Mouse (Mus musculus) hindbrain, embryonic 15.5 days (tissue): ENCODE results near the gene Bola2. TPM values are rescaled to one million over a fixed set of nuclear protein-coding genes. Genes with fewer than 3 reads are reported as not detected.
"Not testable (repeated sequence)": the region's sequence is repeated elsewhere in the genome, so short reads cannot be mapped to it uniquely, and the experiment has no call there.

Experiments used
- ATAC-seq: fragments of 200-750 bp; cut with Nextera tagmentation; 2 replicates; pipeline ENCODE4 v1.8.0; 2017; ENCODE audit warnings: low read depth, moderate number of reproducible peaks, moderate TSS enrichment; ENCODE audit not compliant: low FRiP score
- H3K27ac ChIP-seq: fragments of 300-500 bp; sonication (generic); replicated peaks from 2 replicates; pipeline ENCODE4 v1.5.1; 2015; ENCODE audit warnings: mild to moderate bottlenecking, inconsistent platforms
- H3K27me3 ChIP-seq: fragments of 300-500 bp; sonication (generic); 2 replicates; pipeline ENCODE4 v1.6.1; 2015; ENCODE audit warnings: control low read depth, inconsistent platforms
- H3K36me3 ChIP-seq: fragments of 300-500 bp; sonication (generic); 2 replicates; pipeline ENCODE4 v1.6.1; 2015; ENCODE audit warnings: control low read depth, inconsistent platforms
- H3K4me1 ChIP-seq: fragments of 300-500 bp; sonication (generic); replicated peaks from 2 replicates; pipeline ENCODE4 v1.6.1; 2015; ENCODE audit warnings: control low read depth, inconsistent platforms
- H3K4me2 ChIP-seq: fragments of 300-500 bp; sonication (generic); 2 replicates; pipeline ENCODE4 v1.6.1; 2015; ENCODE audit warnings: moderate library complexity, mild to moderate bottlenecking, inconsistent platforms
- H3K4me3 ChIP-seq: fragments of 300-500 bp; sonication (generic); 2 replicates; pipeline ENCODE4 v1.5.1; 2015; ENCODE audit warnings: mild to moderate bottlenecking, inconsistent platforms
- H3K9ac ChIP-seq: fragments of 300-500 bp; sonication (generic); 2 replicates; pipeline ENCODE4 v1.6.1; 2015; ENCODE audit warnings: inconsistent platforms
- H3K9me3 ChIP-seq: fragments of 300-500 bp; sonication (generic); 2 replicates; pipeline ENCODE4 v1.6.1; 2016; ENCODE audit warnings: control low read depth, inconsistent platforms
- WGBS: fragments of 180-500 bp; shearing (Covaris S2); methylation state at CpG from one replicate; pipeline ENCODE4 v1.1.7; 2015; 5-methylcytosine and 5-hydroxymethylcytosine counted together
- polyA plus RNA-seq: library from polyadenylated mRNA; unstranded; fragments of >200 nt; fragmentation: Nextera tagmentation; extraction: Ambion mirVana; gene quantifications from 2 replicates; pipeline ENCODE4 v1.2.1, GENCODE M21; 2015

Bola2 gene
- polyA plus RNA-seq, 1 experiment from 2014 or later, result 139 TPM

DNA sequence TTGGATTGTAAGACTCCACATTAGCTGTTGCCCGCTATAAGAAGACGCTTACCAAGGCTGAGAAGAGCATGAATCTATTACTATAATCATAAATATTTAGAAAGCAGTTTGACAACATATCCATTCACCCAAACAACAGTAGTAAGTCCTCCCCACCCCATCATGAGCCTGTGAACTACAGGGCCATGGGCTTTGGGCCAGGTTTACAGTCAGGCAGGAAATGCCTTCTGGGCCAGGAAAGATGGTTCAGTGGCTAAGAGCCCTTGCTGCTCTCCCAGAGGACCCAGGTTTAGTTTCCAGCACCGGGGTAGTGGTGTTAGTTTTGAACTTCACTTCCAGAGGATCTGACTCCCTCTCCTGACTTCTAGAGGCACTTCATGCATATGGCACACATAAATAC, 22.4 kb downstream of the Bola2 start:
- ATAC-seq, result no peak
- Histone ChIP-seq H3K27me3 (no peaks in the 10 kb centered on the region), H3K27ac (no peak overlapping the region), H3K4me1 (no peaks in the 10 kb centered on the region), H3K4me3 (no peak overlapping the region), H3K9ac (no peak overlapping the region), H3K9me3 (no peaks in the 10 kb centered on the region), H3K36me3 (no peaks in the 10 kb centered on the region), H3K4me2 (no peak overlapping the region)
- WGBS, result 85% methylated on average over 3 of the region's 3 CpGs

DNA sequence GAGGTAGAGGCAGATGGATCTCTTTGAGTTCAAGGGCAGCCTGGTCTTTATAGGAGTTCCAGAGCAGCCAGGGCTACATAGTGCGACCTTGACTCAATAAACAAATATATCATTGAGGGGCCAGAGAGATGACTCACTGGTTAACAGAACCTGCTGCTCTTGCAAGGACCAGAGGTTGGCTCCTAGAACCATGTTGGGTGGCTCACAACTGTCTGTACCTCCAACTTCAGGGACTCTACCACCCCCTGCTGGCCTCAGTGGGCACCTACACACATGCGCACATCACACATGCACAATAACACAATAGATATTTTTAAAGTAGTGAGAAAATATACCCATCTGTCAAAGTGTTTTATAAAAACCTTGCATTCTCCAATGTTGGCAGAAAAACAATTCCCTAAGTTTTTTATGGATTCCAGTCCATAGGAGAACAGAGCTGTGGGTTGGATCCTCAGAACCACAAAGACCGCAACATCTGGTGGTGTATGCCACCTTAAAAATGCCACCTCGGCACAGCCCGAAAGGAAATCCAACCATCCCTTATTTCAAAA, 23.7 kb downstream of the Bola2 start:
- no peak overlapping the region for H3K27ac ChIP-seq
- no peak overlapping the region for H3K4me2 ChIP-seq
- no peaks in the 10 kb centered on the region for H3K27me3 ChIP-seq
- H3K36me3 ChIP-seq, result no peaks in the 10 kb centered on the region
- 92% methylated on average over 5 of the region's 5 CpGs for WGBS
- ATAC-seq, result no peak
- no peak overlapping the region for H3K4me3 ChIP-seq
- no peak overlapping the region for H3K9ac ChIP-seq
- H3K9me3 ChIP-seq, result no peaks in the 10 kb centered on the region
- no peaks in the 10 kb centered on the region for H3K4me1 ChIP-seq

- H3K9ac ChIP-seq, result no peak overlapping the region
- whole genome bisulfite sequencing, result 94% methylated on average over 13 of the region's 13 CpGs
These were observed 26.4 kb downstream of the Bola2 start for GRCm38 (mm10) chr7:126721635-126722034.

DNA sequence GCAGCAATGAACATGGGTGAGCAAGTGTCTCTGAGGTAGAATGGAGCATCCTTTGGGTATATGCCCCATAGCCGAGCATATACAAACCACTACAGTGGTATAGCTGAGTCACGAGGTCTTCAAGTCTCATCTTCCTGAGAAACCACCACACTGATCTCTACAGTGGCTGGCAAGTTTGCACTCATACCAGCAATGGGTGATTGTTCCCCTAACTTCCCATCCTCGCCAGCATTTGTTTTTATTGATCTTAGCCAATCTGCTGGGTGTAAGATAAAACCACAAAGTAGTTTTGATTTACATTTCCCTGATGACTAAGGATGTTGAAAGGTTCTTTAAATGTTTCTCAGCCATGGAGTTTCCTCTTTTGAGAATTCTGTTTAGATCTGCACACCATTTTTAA, 29.9 kb downstream of the Bola2 start:
- no peak overlapping the region for H3K27ac ChIP-seq
- H3K27me3 ChIP-seq, result no peaks in the 10 kb centered on the region
- no peak overlapping the region for H3K4me3 ChIP-seq
- no peaks in the 10 kb centered on the region for H3K9me3 ChIP-seq
- WGBS, result 80% methylated on average over 3 of the region's 3 CpGs
- no peak for ATAC-seq
- no peak overlapping the region for H3K4me2 ChIP-seq
- no peaks in the 10 kb centered on the region for H3K36me3 ChIP-seq
- no peak overlapping the region for H3K9ac ChIP-seq
- no peaks in the 10 kb centered on the region for H3K4me1 ChIP-seq

More at GRCm38 (mm10) chr7:126721635-126722034, 26.4 kb downstream of the Bola2 start:
- no peak overlapping the region for H3K27ac ChIP-seq
- no peak overlapping the region for H3K4me3 ChIP-seq
- no peak for ATAC-seq
- no peaks in the 10 kb centered on the region for H3K9me3 ChIP-seq
- no peaks in the 10 kb centered on the region for H3K36me3 ChIP-seq
- H3K27me3 ChIP-seq, result no peaks in the 10 kb centered on the region
- no peak overlapping the region for H3K4me2 ChIP-seq
- no peaks in the 10 kb centered on the region for H3K4me1 ChIP-seq

GRCm38 (mm10) chr7:126725667-126726066, 30.5 kb downstream of the Bola2 start:
- Histone ChIP-seq H3K9me3 (no peaks in the 10 kb centered on the region), H3K4me1 (no peaks in the 10 kb centered on the region), H3K9ac (no peak overlapping the region), H3K4me2 (no peak overlapping the region), H3K4me3 (no peak overlapping the region), H3K36me3 (no peaks in the 10 kb centered on the region), H3K27me3 (no peaks in the 10 kb centered on the region), H3K27ac (no peak overlapping the region)
- ATAC-seq, result no peak
- 82% methylated on average over 5 of the region's 5 CpGs for WGBS

DNA sequence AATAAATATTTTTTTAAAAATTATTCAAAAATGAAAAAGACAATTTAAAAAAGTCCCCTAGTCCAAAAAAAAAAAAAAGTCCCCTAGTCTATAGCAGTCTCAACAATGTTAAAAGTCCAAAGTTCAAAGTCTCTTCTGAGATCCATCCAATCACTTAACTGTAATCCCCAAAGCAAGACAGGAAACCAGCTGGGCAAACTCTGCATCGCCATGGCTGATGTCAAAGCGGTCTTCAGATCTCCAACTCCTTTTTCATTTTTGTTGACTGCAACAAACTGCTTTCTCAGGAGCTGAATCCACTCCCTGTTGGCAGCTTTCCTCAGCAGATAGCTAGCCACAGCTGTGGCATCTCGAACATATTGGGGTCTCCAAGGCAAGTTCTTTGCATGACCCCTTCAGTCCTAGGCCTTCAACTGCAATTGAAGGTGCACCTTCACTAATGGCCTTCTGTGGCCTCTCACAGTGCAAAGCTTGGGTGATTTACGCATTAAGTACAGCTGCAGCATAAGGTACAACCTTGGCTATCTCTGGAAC, 35.1 kb downstream of the Bola2 start:
- WGBS, result 91% methylated on average over 4 of the region's 4 CpGs
- ATAC-seq, H3K9me3 ChIP-seq, H3K36me3 ChIP-seq, H3K27me3 ChIP-seq, H3K9ac ChIP-seq, H3K4me3 ChIP-seq, H3K4me2 ChIP-seq, H3K27ac ChIP-seq, H3K4me1 ChIP-seq: not testable (repeated sequence)

GRCm38 (mm10) chr7:126736122-126736521, 40.9 kb downstream of the Bola2 start:
- no peak for ATAC-seq
- WGBS, result 86% methylated on average over 8 of the region's 8 CpGs
- Histone ChIP-seq H3K9ac (no peak overlapping the region), H3K4me1 (no peaks in the 10 kb centered on the region), H3K4me2 (no peak overlapping the region), H3K9me3 (no peaks in the 10 kb centered on the region), H3K36me3 (no peaks in the 10 kb centered on the region), H3K27ac (no peak overlapping the region), H3K27me3 (no peaks in the 10 kb centered on the region), H3K4me3 (no peak overlapping the region)

GRCm38 (mm10) chr7:126739551-126739950, 44.4 kb downstream of the Bola2 start:
- Histone ChIP-seq H3K27me3 (no peaks in the 10 kb centered on the region), H3K4me3 (no peak overlapping the region), H3K27ac (no peak overlapping the region), H3K9me3 (no peaks in the 10 kb centered on the region), H3K4me1 (no peaks in the 10 kb centered on the region), H3K4me2 (no peak overlapping the region), H3K9ac (no peak overlapping the region), H3K36me3 (no peaks in the 10 kb centered on the region)
- ATAC-seq, result no peak
- 87% methylated on average over 17 of the region's 17 CpGs for whole genome bisulfite sequencing

- H3K4me2 ChIP-seq, result no peak overlapping the region
- no peak overlapping the region for H3K27ac ChIP-seq
- H3K27me3 ChIP-seq, result no peaks in the 10 kb centered on the region
- H3K9me3 ChIP-seq, result no peaks in the 10 kb centered on the region
- H3K9ac ChIP-seq, result no peak overlapping the region
- H3K36me3 ChIP-seq, result no peaks in the 10 kb centered on the region
- no peak for ATAC-seq
- no peaks in the 10 kb centered on the region for H3K4me1 ChIP-seq
- 69% methylated on average over 13 of the region's 13 CpGs for WGBS
- H3K4me3 ChIP-seq, result no peak overlapping the region
These were observed 45.0 kb downstream of the Bola2 start for GRCm38 (mm10) chr7:126740132-126740735.

GRCm38 (mm10) chr7:126740977-126741376, 45.8 kb downstream of the Bola2 start:
- 87% methylated on average over 5 of the region's 5 CpGs for WGBS
- H3K27me3 ChIP-seq, result no peaks in the 10 kb centered on the region

GRCm38 (mm10) chr7:126741452-126741851, 46.3 kb downstream of the Bola2 start:
- ATAC-seq, result no peak
- H3K36me3 ChIP-seq, result no peaks in the 10 kb centered on the region
- H3K27ac ChIP-seq, result no peak overlapping the region
- no peak overlapping the region for H3K4me3 ChIP-seq
- no peak overlapping the region for H3K9ac ChIP-seq
- WGBS, result 83% methylated on average over 5 of the region's 5 CpGs
- H3K4me2 ChIP-seq, result no peak overlapping the region
- no peaks in the 10 kb centered on the region for H3K9me3 ChIP-seq
- no peaks in the 10 kb centered on the region for H3K4me1 ChIP-seq
- no peaks in the 10 kb centered on the region for H3K27me3 ChIP-seq

More at GRCm38 (mm10) chr7:126740977-126741376, 45.8 kb downstream of the Bola2 start:
- no peak for ATAC-seq
- H3K4me1 ChIP-seq, result no peaks in the 10 kb centered on the region
- no peaks in the 10 kb centered on the region for H3K36me3 ChIP-seq
- H3K9ac ChIP-seq, result no peak overlapping the region
- H3K9me3 ChIP-seq, result no peaks in the 10 kb centered on the region
- H3K27ac ChIP-seq, result no peak overlapping the region
- H3K4me3 ChIP-seq, result no peak overlapping the region
- H3K4me2 ChIP-seq, result no peak overlapping the region

GRCm38 (mm10) chr7:126741964-126742482, 46.8 kb downstream of the Bola2 start:
- H3K9ac ChIP-seq, result no peak overlapping the region
- no peaks in the 10 kb centered on the region for H3K27me3 ChIP-seq

More at GRCm38 (mm10) chr7:126741964-126742482, 46.8 kb downstream of the Bola2 start:
- Histone ChIP-seq H3K9me3 (no peaks in the 10 kb centered on the region), H3K36me3 (no peaks in the 10 kb centered on the region), H3K4me2 (no peak overlapping the region), H3K27ac (no peak overlapping the region), H3K4me1 (no peaks in the 10 kb centered on the region), H3K4me3 (no peak overlapping the region)
- ATAC-seq, result no peak
- WGBS, result 92% methylated on average over 13 of the region's 13 CpGs
